In the genomic region with DNA sequence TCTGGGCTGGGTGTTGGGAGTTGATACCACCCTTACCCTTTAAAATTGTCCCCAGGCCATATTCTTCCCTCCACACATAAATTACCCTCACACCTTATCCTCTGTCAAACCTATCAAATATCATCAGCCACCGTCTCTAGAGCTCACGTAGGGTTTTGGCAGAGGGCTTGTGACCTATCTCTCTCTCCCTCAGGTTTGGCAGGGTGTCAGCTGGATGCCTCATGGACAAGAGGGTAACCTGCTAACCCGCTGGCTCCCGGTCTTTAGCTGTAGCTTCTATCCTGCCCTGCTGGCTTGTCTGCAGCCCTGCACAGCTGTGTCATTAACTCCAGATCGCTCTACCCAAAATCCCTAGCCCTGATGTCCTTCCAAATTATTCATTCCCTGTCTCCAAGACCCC, we compare ENCODE assay signal across 16 mouse cellular contexts. TPM values are rescaled to one million over a fixed set of nuclear protein-coding genes. Genes with fewer than 3 reads are reported as not detected.
DNase-seq lines count a peak whose midpoint lies in the region; ATAC-seq lines count a peak whose summit lies in the region.
"Had no signal": no experiment of that assay in that cellular context is flagged by ENCODE, and none has a peak within 500 bp of the region (broad histone marks: within the 10 kb centered on the region; RNA-seq: fewer than 3 reads in every experiment).

No protein-coding gene starts in this region.

- no peaks in the 10 kb centered on the region for H3K36me3 ChIP-seq in forebrain, embryonic 16.5 days (ENCODE audit: control insufficient read depth, insufficient read depth)
- H3K36me3 ChIP-seq: hindbrain, embryonic 10.5 days; intestine, embryonic 15.5 days; midbrain, embryonic 12.5 days had no signal

- H3K4me1 ChIP-seq in forebrain, embryonic 16.5 days (replicated peaks; ENCODE audit: control insufficient read depth, insufficient read depth, low read length), result no peaks in the 10 kb centered on the region
- H3K4me1 ChIP-seq: hindbrain, embryonic 10.5 days; intestine, embryonic 15.5 days; midbrain, embryonic 12.5 days had no signal

- no peak overlapping the region for H3K4me3 ChIP-seq in forebrain, embryonic 16.5 days (replicated peaks; ENCODE audit: low read length)
- H3K4me3 ChIP-seq: hindbrain, embryonic 10.5 days; intestine, embryonic 15.5 days; midbrain, embryonic 12.5 days had no signal

- no peak overlapping the region for H3K27ac ChIP-seq in forebrain, embryonic 16.5 days (ENCODE audit: low read length)
- H3K27ac ChIP-seq: hindbrain, embryonic 10.5 days; intestine, embryonic 15.5 days; midbrain, embryonic 12.5 days had no signal

- no peak overlapping the region for H3K4me2 ChIP-seq in forebrain, embryonic 16.5 days (ENCODE audit: low read length)
- H3K4me2 ChIP-seq: intestine, embryonic 15.5 days; lung, embryonic 14.5 days; midbrain, embryonic 12.5 days had no signal

- no peaks in the 10 kb centered on the region for H3K27me3 ChIP-seq in forebrain, embryonic 16.5 days (replicated peaks; ENCODE audit: control insufficient read depth, insufficient read depth, low read length)
- H3K27me3 ChIP-seq: intestine, embryonic 15.5 days; midbrain, embryonic 12.5 days had no signal

- WGBS in forebrain, embryonic 16.5 days, result 88% methylated on average over 5 of the region's 5 CpGs

- H3K9ac ChIP-seq in forebrain, embryonic 16.5 days (replicated peaks; ENCODE audit: low read depth, low read length), result no peak overlapping the region
- H3K9ac ChIP-seq: intestine, embryonic 15.5 days; lung, embryonic 14.5 days; midbrain, embryonic 12.5 days had no signal

- intact Hi-C loops in left cerebral cortex, postnatal 4 days (cut with DNase I), result no loop called here
- intact Hi-C loops in left cerebral cortex, postnatal 10 days (cut with DNase I), result no loop called here
- intact Hi-C loops in gastrocnemius, postnatal 36 days (cut with DNase I), result loop anchor here (1.0 kb wide), 1 partner anchor 54 kb away; no protein-coding TSS in a partner anchor

- peak; percentile 58 for ATAC-seq in megakaryocyte progenitor cell, adult 5-6 weeks (replicated peaks; ENCODE audit: poor library complexity)
- ATAC-seq in forebrain, embryonic 16.5 days, result no peak
- ATAC-seq: intestine, embryonic 15.5 days had no signal

- no peaks in the 10 kb centered on the region for H3K9me3 ChIP-seq in forebrain, embryonic 16.5 days (ENCODE audit: control insufficient read depth, low read length)
- H3K9me3 ChIP-seq: hindbrain, embryonic 10.5 days; intestine, embryonic 15.5 days; midbrain, embryonic 12.5 days had no signal

- peak; percentile 32 for DNase-seq in left cerebral cortex, postnatal 4 days
- no peak for DNase-seq in left cerebral cortex, postnatal 10 days (ENCODE audit: extremely low spot score in 1 of 2, low spot score in 2 of 2)
- peak; percentile 67 to 73 for DNase-seq in cerebellum, postnatal 10 days
- peak; percentile 55 to 75 for DNase-seq in gastrocnemius, postnatal 36 days
- DNase-seq in spleen, postnatal 10 days (ENCODE audit: low spot score in 2 of 2), result no peak
- DNase-seq: kidney, postnatal 10 days; lung, embryonic 14.5 days; right cerebral cortex, adult 18-20 months had no signal

RNA-seq across cellular contexts. Expression of a gene that starts 14.4 kb away (rescaled TPM):
- not detected for total RNA-seq in left cerebral cortex, postnatal 4 days (2021)
- total RNA-seq in left cerebral cortex, postnatal 10 days (2021), result not detected
- 1 to 10 TPM in 1 of 2 experiments, under 1 TPM in 1; 0.42 to 1.4 TPM for total RNA-seq in gastrocnemius, postnatal 36 days (2021)
- total RNA-seq in megakaryocyte progenitor cell, adult 5-6 weeks (2015), result not detected in 2 replicates
- total RNA-seq in megakaryocyte progenitor cell, adult 5-6 weeks (2017), result not detected in 2 replicates
- polyA plus RNA-seq in forebrain, embryonic 16.5 days (2015; fragmentation: Nextera tagmentation; extraction: Ambion mirVana), result not detected in 2 replicates
- total RNA-seq: layer of hippocampus, postnatal 25 days had no signal
- polyA plus RNA-seq: hindbrain, embryonic 10.5 days; intestine, embryonic 15.5 days; limb, embryonic 14.5 days; lung, embryonic 14.5 days; midbrain, embryonic 12.5 days; neural tube, embryonic 11.5 days had no signal

Comparison
In these comparisons a context has a peak if more than half of its experiments do, and no peak if none do; other contexts are left out.
1. DNase-seq: peak in left cerebral cortex, postnatal 4 days (single experiment), cerebellum, postnatal 10 days (2 of 2) and gastrocnemius, postnatal 36 days (2 of 2); none in left cerebral cortex, postnatal 10 days (0 of 2) and spleen, postnatal 10 days (0 of 2).